In the genomic region with DNA sequence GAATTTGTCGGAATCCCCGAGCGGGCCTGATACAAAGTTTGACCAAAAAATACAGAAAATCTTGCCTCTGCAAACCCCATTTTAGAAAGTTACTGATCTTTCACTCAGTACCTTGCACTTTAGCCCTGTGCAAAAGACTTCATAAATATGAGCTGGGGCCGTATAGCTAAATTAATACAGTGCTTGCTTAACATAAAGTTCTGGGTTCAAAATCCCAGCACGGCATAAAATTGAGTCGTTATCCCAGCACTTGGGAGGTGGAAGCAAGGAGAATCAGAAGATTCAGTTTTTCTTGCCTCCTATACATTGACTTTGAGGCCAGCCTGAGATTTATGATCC, we compare ENCODE assay signal across 8 mouse cellular contexts. TPM values are rescaled to one million over a fixed set of nuclear protein-coding genes. Genes with fewer than 3 reads are reported as not detected.
DNase-seq lines count a peak whose midpoint lies in the region; ATAC-seq and TF ChIP-seq lines count a peak whose summit lies in the region.

No protein-coding gene starts in this region.

- 9% methylated on average over 6 of the region's 6 CpGs for WGBS in lung, embryonic 14.5 days
- WGBS in limb, embryonic 14.5 days, result 8% methylated on average over 6 of the region's 6 CpGs
- WGBS in olfactory bulb, adult 2 months, result 7% methylated on average over 6 of the region's 6 CpGs

- H3K9me3 ChIP-seq in lung, embryonic 14.5 days (ENCODE audit: low read depth, low read length), result no peaks in the 10 kb centered on the region
- H3K9me3 ChIP-seq in limb, embryonic 14.5 days (ENCODE audit: control insufficient read depth, low read length), result no peaks in the 10 kb centered on the region

- DNase-seq in lung, embryonic 14.5 days, result no peak
- DNase-seq in lung, postnatal 10 days, result no peak
- DNase-seq in limb, embryonic 14.5 days (ENCODE audit: low spot score), result no peak
- DNase-seq in thymus, postnatal 10 days (ENCODE audit: low spot score in 2 of 2), result no peak
- no peak for DNase-seq in adrenal gland, adult 8-10 months
- no peak for DNase-seq in layer of hippocampus, postnatal 10 days (ENCODE audit: low spot score in 2 of 2)

- peaks cover 14% of the 10 kb centered on the region; the same call in 1 of the 2 replicates for H3K4me1 ChIP-seq in lung, embryonic 14.5 days (ENCODE audit: insufficient read depth)
- H3K4me1 ChIP-seq in limb, embryonic 14.5 days (ENCODE audit: control insufficient read depth, insufficient read depth, low read length), result peaks cover 9% of the 10 kb centered on the region
- peaks cover 2% of the 10 kb centered on the region; the same call in 1 of the 2 replicates for H3K4me1 ChIP-seq in olfactory bulb, adult 2 months (ENCODE audit: control insufficient read depth, insufficient read depth, low read length)

- H3K9ac ChIP-seq in lung, embryonic 14.5 days, result peak overlapping the region; percentile 94
- peak overlapping the region; percentile 98 for H3K9ac ChIP-seq in limb, embryonic 14.5 days (ENCODE audit: low read depth, low read length, severe bottlenecking)

- TF ChIP-seq POLR2A in limb, embryonic 14.5 days (IDR thresholded peaks at IDR 0.05; ENCODE audit: borderline replicate concordance, extremely low read depth, insufficient read depth, insufficient read length), result no peak
- no peak for TF ChIP-seq POLR2A in olfactory bulb, adult 2 months (IDR thresholded peaks at IDR 0.05; ENCODE audit: insufficient read depth, low read depth, low read length)

- TF ChIP-seq CTCF in lung, embryonic 14.5 days (IDR thresholded peaks at IDR 0.05; ENCODE audit: low read depth), result no peak
- no peak for TF ChIP-seq CTCF in olfactory bulb, adult 2 months (IDR thresholded peaks at IDR 0.05; ENCODE audit: insufficient read depth, low read depth, low read length)

- peak overlapping the region; percentile 94; the same call in 1 of the 2 replicates for H3K27ac ChIP-seq in lung, embryonic 14.5 days (ENCODE audit: low read depth)
- peak overlapping the region; percentile 39 for H3K27ac ChIP-seq in limb, embryonic 14.5 days (replicated peaks; ENCODE audit: low read depth, low read length)
- H3K27ac ChIP-seq in olfactory bulb, adult 2 months (ENCODE audit: insufficient read depth, low read depth, low read length), result peak overlapping the region; percentile 8; the same call in 1 of the 2 replicates

- H3K36me3 ChIP-seq in lung, embryonic 14.5 days (ENCODE audit: insufficient read depth), result peaks cover 32% of the 10 kb centered on the region
- H3K36me3 ChIP-seq in limb, embryonic 14.5 days (ENCODE audit: control insufficient read depth, insufficient read depth, low read length), result peaks cover 23% of the 10 kb centered on the region

- H3K4me3 ChIP-seq in lung, embryonic 14.5 days (ENCODE audit: low read depth, low read length), result peak overlapping the region; percentile 86
- H3K4me3 ChIP-seq in limb, embryonic 14.5 days (replicated peaks; ENCODE audit: low read length), result peak overlapping the region; percentile 93
- H3K4me3 ChIP-seq in olfactory bulb, adult 2 months (ENCODE audit: insufficient read depth, low read depth, low read length), result no peak overlapping the region

- peak overlapping the region; percentile 88 for H3K4me2 ChIP-seq in lung, embryonic 14.5 days
- H3K4me2 ChIP-seq in limb, embryonic 14.5 days (replicated peaks; ENCODE audit: low read depth, low read length, severe bottlenecking), result peak overlapping the region; percentile 87

- ATAC-seq in lung, embryonic 14.5 days (ENCODE audit: insufficient read depth), result peak; percentile 24; the same call in 1 of the 2 replicates
- ATAC-seq in erythroblast, adult 5-6 weeks (replicated peaks; ENCODE audit: low FRiP score, poor library complexity, severe bottlenecking), result 0 out of 2 replicates have a peak, but pooled peaks have one; percentile 2
- peak; percentile 14; the same call in 1 of the 2 replicates for ATAC-seq in limb, embryonic 14.5 days (ENCODE audit: low FRiP score, low read depth)

- H3K27me3 ChIP-seq in lung, embryonic 14.5 days (ENCODE audit: insufficient read depth, low read length), result no peaks in the 10 kb centered on the region
- no peaks in the 10 kb centered on the region for H3K27me3 ChIP-seq in limb, embryonic 14.5 days (ENCODE audit: control insufficient read depth, insufficient read depth, low read length)

RNA-seq across cellular contexts. Expression of a gene that starts 0.3 kb away (rescaled TPM):
- 759 and 786 TPM in 2 replicates for polyA plus RNA-seq in lung, embryonic 14.5 days (2014; fragmentation: Nextera tagmentation; extraction: Ambion mirVana)
- 110 and 156 TPM in 2 replicates for total RNA-seq in erythroblast, adult 5-6 weeks (2015; ENCODE audit: low replicate concordance)
- 108 and 173 TPM in 2 replicates for total RNA-seq in erythroblast, adult 5-6 weeks (2017; ENCODE audit: low replicate concordance)
- polyA plus RNA-seq in limb, embryonic 14.5 days (2012; rRNA removed), result 676 and 711 TPM in 2 replicates
- 826 and 834 TPM in 2 replicates for polyA plus RNA-seq in limb, embryonic 14.5 days (2014; fragmentation: Nextera tagmentation; extraction: Ambion mirVana)
- 1,277 TPM in 1 of 2 replicates, not detected in the other for polyA plus RNA-seq in olfactory bulb, adult 2 months (2012; ENCODE audit: insufficient read depth, insufficient read length, low replicate concordance, missing spikeins)
- total RNA-seq in adrenal gland, adult 8-10 months (2022), result 1,000 to 10,000 TPM in 1 of 4 experiments, 100 to 1,000 TPM in 3; 829 to 1,005 (median 899) TPM
- 100 to 1,000 TPM; 537 to 556 TPM for total RNA-seq in layer of hippocampus, postnatal 10 days (2021)

RNA-seq across cellular contexts. Expression of a gene that starts 24.0 kb away (rescaled TPM):
- 164 and 168 TPM in 2 replicates for polyA plus RNA-seq in lung, embryonic 14.5 days (2014; fragmentation: Nextera tagmentation; extraction: Ambion mirVana)
- 34.0 and 54.8 TPM in 2 replicates for total RNA-seq in erythroblast, adult 5-6 weeks (2015; ENCODE audit: low replicate concordance)
- 92.9 and 99.7 TPM in 2 replicates for total RNA-seq in erythroblast, adult 5-6 weeks (2017; ENCODE audit: low replicate concordance)
- 95.9 and 153 TPM in 2 replicates for polyA plus RNA-seq in limb, embryonic 14.5 days (2012; rRNA removed)
- polyA plus RNA-seq in limb, embryonic 14.5 days (2014; fragmentation: Nextera tagmentation; extraction: Ambion mirVana), result 132 and 140 TPM in 2 replicates
- not detected in 2 replicates for polyA plus RNA-seq in olfactory bulb, adult 2 months (2012; ENCODE audit: insufficient read depth, insufficient read length, low replicate concordance, missing spikeins)
- 10 to 100 TPM; 20.6 to 24.4 (median 22.7) TPM for total RNA-seq in adrenal gland, adult 8-10 months (2022)
- total RNA-seq in layer of hippocampus, postnatal 10 days (2021), result 10 to 100 TPM; 74.0 to 74.6 TPM

RNA-seq across cellular contexts. Expression of a gene that starts 33.6 kb away (rescaled TPM):
- 1,429 and 1,485 TPM in 2 replicates for polyA plus RNA-seq in lung, embryonic 14.5 days (2014; fragmentation: Nextera tagmentation; extraction: Ambion mirVana)
- total RNA-seq in erythroblast, adult 5-6 weeks (2015; ENCODE audit: low replicate concordance), result 71.5 and 92.4 TPM in 2 replicates
- 30.1 and 52.6 TPM in 2 replicates for total RNA-seq in erythroblast, adult 5-6 weeks (2017; ENCODE audit: low replicate concordance)
- polyA plus RNA-seq in limb, embryonic 14.5 days (2012; rRNA removed), result 336 and 418 TPM in 2 replicates
- polyA plus RNA-seq in limb, embryonic 14.5 days (2014; fragmentation: Nextera tagmentation; extraction: Ambion mirVana), result 1,041 and 1,088 TPM in 2 replicates
- polyA plus RNA-seq in olfactory bulb, adult 2 months (2012; ENCODE audit: insufficient read depth, insufficient read length, low replicate concordance, missing spikeins), result 633 TPM in 1 of 2 replicates, not detected in the other
- total RNA-seq in adrenal gland, adult 8-10 months (2022), result 100 to 1,000 TPM; 514 to 868 (median 646) TPM
- 100 to 1,000 TPM; 174 to 189 TPM for total RNA-seq in layer of hippocampus, postnatal 10 days (2021)

RNA-seq across cellular contexts. Expression of a gene that starts 55.3 kb away (rescaled TPM):
- 2.6 and 3.4 TPM in 2 replicates for polyA plus RNA-seq in lung, embryonic 14.5 days (2014; fragmentation: Nextera tagmentation; extraction: Ambion mirVana)
- 1.5 and 3.8 TPM in 2 replicates for total RNA-seq in erythroblast, adult 5-6 weeks (2015; ENCODE audit: low replicate concordance)
- total RNA-seq in erythroblast, adult 5-6 weeks (2017; ENCODE audit: low replicate concordance), result 2.0 and 2.1 TPM in 2 replicates
- 4.9 and 5.3 TPM in 2 replicates for polyA plus RNA-seq in limb, embryonic 14.5 days (2012; rRNA removed)
- 3.9 and 4.1 TPM in 2 replicates for polyA plus RNA-seq in limb, embryonic 14.5 days (2014; fragmentation: Nextera tagmentation; extraction: Ambion mirVana)
- polyA plus RNA-seq in olfactory bulb, adult 2 months (2012; ENCODE audit: insufficient read depth, insufficient read length, low replicate concordance, missing spikeins), result not detected in 2 replicates
- 10 to 100 TPM in 3 of 4 experiments, 1 to 10 TPM in 1; 10.0 to 22.7 (median 17.9) TPM for total RNA-seq in adrenal gland, adult 8-10 months (2022)
- total RNA-seq in layer of hippocampus, postnatal 10 days (2021), result 1 to 10 TPM; 3.0 to 3.3 TPM

RNA-seq across cellular contexts. Expression of a gene that starts 56.4 kb away (rescaled TPM):
- 18.0 and 20.7 TPM in 2 replicates for polyA plus RNA-seq in lung, embryonic 14.5 days (2014; fragmentation: Nextera tagmentation; extraction: Ambion mirVana)
- 4.2 and 4.4 TPM in 2 replicates for total RNA-seq in erythroblast, adult 5-6 weeks (2015; ENCODE audit: low replicate concordance)
- 1.8 and 5.4 TPM in 2 replicates for total RNA-seq in erythroblast, adult 5-6 weeks (2017; ENCODE audit: low replicate concordance)
- 18.1 and 18.4 TPM in 2 replicates for polyA plus RNA-seq in limb, embryonic 14.5 days (2012; rRNA removed)
- polyA plus RNA-seq in limb, embryonic 14.5 days (2014; fragmentation: Nextera tagmentation; extraction: Ambion mirVana), result 7.6 and 9.0 TPM in 2 replicates
- polyA plus RNA-seq in olfactory bulb, adult 2 months (2012; ENCODE audit: insufficient read depth, insufficient read length, low replicate concordance, missing spikeins), result not detected in 2 replicates
- total RNA-seq in adrenal gland, adult 8-10 months (2022), result 10 to 100 TPM; 29.5 to 35.2 (median 31.7) TPM
- 10 to 100 TPM; 17.3 to 20.7 TPM for total RNA-seq in layer of hippocampus, postnatal 10 days (2021)

Comparison
In these comparisons a context has a peak if more than half of its experiments do, and no peak if none do; other contexts are left out.
1. H3K27ac ChIP-seq: peak in every context shown above with its lines; median percentile 94 in lung, embryonic 14.5 days; 39 in limb, embryonic 14.5 days; 8 in olfactory bulb, adult 2 months.